Mouse (Mus musculus): Measurements from ENCODE around the gene Zfp808.
A peak's percentile ranks its signal among the peaks of the same experiment; 100 is the strongest.
"Not testable (repeated sequence)": the region's sequence is repeated elsewhere in the genome, so short reads cannot be mapped to it uniquely, and the experiment has no call there.

Zfp808 gene

GRCm38 (mm10) chr13:62129432-62130171 is at the start of gene Zfp808:
Zfp808 (plus strand) TSS chr13:62129886.
- peak; percentile 51 to 60 for DNase-seq

GRCm38 (mm10) chr13:62098786-62099185 is 30.9 kb upstream of the Zfp808 start:
- DNase-seq: not testable (repeated sequence)

DNA sequence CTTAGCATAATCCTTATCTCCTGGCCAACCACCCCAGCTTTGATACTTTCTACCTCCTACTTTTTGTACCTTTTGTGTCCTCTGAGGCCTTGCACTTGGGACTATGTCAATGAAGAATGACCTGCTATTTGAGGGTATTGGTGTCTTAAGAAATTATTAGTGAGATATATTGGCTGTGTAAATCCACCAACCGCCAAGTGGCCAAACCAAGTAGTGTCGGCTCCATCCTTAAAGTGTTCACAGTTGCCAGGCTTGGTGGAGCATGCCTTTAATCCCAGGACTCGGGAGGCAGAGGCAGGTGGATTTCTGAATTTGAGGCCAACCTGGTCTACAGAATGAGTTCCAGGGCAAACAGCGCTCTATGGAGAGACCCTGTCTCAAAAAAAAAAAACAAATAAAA is 30.2 kb upstream of the Zfp808 start:
- DNase-seq: not testable (repeated sequence)

DNA sequence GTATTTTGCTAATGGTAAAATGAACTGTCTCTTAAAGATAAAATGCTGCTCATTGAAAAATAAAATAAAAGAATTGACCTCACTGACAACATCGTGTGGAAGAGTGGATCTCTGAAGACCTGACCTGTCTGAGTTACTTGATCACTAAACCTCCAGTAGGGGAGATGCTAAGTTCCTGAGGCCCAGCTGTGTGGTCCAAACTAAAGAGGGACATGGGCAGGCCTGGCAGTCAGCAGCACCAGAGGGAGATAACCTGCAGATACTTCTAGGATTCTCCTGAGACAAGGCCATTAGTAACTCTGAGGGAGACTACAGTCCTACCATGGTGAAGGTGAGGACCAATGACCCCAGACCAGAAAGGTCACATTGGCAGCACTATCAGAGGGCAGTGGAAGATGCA is 27.3 kb upstream of the Zfp808 start:
- DNase-seq: not testable (repeated sequence)

DNA sequence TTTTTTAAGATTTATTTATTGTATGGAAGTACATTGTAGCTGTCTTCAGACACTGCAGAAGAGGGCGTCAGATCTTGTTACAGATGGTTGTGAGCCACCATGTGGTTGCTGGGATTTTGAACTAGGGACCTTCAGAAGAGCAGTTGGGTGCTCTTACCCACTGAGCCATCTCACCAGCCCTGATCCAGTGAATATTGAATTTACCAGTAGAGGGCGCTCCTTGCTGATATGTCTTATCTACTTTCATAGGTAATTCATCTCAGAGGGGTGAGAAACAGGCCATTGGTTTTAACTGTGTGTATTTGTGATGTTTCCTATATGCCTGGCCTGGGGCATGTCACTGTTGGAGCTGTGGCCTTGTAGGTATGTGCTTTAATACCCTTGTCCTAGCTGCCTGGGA is 13.8 kb upstream of the Zfp808 start:
- not testable (repeated sequence) for DNase-seq

DNA sequence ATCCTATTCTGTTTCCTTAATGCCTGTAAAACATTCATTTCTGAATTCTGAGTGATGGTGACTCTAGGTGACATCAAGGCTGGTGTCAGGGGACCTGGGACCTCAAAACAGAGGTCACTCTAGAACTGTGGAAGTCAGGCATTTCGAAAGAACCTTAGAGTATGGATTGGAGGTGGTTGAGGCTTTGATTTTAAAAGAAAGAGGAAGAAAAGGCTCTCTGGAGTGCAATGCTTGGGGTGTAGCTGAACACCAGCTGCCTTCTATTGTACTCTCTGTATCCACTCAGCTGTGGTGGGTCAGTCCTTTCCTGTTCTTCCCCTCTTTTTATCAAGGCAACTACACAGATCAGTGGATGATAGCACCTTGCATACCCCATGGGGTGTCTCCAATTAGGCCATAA is 8.1 kb upstream of the Zfp808 start:
- not testable (repeated sequence) for DNase-seq

DNA sequence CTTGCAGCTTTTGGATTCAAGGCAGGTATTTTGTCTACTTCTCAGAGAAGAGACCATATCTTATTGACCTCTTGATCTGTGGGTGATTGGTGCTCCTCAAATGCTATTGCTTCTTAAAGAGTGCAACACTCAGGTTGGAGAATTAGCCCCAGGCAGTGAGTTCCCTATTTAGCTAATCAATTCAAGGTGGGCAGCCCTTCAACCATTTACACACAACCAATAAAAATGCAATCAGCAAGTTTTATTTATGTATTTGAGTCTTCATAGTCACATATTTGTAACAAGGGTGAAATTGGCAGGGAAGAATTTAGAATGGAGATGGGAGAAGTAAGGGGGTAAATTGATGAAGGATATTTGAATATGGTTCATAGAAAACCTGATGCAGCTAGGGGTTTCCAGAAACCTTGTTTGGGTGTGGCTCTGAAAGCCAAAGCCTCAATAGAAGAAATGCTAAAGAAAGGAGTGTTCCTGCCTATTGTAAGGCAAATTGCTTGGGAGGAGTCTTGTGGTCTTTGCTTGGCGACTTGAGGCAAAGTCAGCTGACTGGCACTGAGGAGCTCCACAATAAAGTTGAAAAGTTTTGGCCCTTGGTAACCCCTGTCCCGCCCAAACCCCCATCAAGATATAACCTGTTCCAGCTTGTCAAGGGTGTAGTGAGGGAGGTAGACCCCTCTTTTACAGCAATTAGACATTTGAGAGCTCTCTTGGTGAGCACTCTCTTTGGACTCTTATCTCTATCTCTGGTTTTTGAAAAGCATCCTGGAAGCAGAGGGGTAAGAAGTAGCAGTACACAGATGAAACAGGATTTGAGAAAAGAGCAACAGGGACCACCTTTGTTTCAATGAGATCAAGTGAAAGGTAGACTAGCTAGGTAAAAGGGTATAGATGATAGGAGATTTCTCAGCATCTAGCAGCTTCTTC is 52.4 kb downstream of the Zfp808 start:
- DNase-seq: not testable (repeated sequence)

GRCm38 (mm10) chr13:62245264-62245663 is 115.6 kb downstream of the Zfp808 start:
- no peak for DNase-seq

GRCm38 (mm10) chr13:62255226-62255625 is 125.5 kb downstream of the Zfp808 start:
- DNase-seq: not testable (repeated sequence)

DNA sequence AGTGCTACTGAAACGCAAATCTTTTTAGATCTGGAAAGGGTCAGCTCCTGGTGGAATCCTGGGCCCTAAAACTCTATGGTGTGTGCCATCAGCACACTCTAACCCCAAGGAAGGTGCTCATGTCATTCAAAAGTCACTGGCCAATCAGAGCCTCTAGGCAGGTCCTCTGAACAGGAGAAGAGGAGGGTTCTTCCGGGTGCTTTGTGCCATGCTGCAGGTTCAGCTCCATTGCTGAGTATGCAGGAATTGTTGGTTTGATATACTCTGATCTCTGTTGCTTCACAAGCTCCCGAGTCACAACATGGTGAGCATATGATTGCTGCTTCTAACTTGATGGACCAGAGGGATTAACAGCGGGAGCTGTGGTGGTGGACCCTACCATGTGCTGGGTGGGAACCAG is 133.7 kb downstream of the Zfp808 start:
- DNase-seq: no peak

All from lung, postnatal 4 days (tissue).